Mouse (Mus musculus): ENCODE measurements at regions not wholly inside any gene's neighbourhood (a gene's known extent, or its start where the extent isn't known, plus 50 kb on each side); places are given as distances from the start of the nearest gene placed in this dataset.

DNA sequence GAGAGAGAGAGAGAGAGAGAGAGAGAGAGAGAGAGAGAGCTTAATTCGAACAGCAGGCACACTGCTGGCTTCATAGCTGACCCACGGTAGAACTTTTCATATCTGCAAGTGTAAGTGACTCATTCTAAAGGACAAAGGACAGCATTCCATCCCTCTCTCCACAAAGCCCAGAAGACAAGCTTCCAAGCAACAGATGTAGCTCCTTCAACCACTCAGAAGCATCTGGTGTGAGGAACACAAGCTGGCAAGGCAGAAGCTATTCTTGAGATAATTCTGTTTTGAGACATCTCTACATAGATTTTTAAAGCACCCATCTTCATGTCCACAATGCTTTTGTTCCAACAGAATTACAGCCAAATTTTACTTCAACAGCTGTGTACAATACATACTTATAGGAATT lies 294.2 kb upstream of the Gria1 start:
- intact Hi-C loops (cut with DNase I): no loop called here
- DNase-seq: peak in 1 of 2 experiments; percentile 4

DNA sequence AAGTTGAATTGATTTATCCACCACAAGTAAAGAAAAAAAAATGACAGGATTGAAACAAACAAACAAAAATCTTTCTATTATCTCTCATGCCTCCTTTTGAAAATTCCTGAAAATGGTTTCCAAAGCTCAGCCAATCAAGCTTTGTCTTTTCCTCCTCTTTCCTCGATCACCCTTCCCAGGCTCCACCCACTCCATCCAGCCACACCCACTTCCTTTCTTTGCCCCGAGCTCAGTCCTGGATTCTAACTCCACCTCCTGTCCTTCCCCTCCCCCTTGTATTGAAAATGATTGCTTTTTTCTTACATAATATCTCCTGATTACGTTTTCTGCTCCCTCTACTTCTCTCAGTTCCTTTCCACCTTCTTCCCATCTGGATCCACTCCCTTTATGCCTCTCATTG lies 286.0 kb upstream of the Gria1 start:
- intact Hi-C loops (cut with DNase I): no loop called here
- DNase-seq: no peak

GRCm38 (mm10) chr11:56726161-56726560 lies 285.0 kb upstream of the Gria1 start:
- intact Hi-C loops (cut with DNase I): no loop called here
- DNase-seq: no peak

DNA sequence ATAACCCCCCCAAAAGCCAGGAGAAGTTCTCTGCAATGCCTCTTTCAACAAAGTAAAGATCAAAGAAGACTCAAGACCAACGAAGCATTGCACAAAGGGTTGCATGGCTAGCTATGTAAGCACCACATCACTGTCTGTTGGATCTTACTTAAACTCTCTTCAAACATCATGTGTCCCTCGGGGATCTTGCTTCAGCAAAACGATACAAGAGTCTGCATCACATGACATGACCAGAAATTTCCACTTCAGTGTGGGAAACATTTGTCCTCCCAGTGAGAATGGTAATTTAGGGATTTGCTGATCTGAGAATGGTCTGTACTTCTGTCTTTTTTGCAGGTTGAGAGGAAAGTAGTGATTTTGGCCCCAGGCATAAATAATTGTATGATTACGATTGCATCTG lies 283.6 kb upstream of the Gria1 start:
- intact Hi-C loops (cut with DNase I): no loop called here
- DNase-seq: peak in 1 of 2 experiments; percentile 10

GRCm38 (mm10) chr11:56728204-56729002 lies 282.8 kb upstream of the Gria1 start:
- DNase-seq: peak; percentile 25 to 40
- intact Hi-C loops (cut with DNase I): no loop called here

DNA sequence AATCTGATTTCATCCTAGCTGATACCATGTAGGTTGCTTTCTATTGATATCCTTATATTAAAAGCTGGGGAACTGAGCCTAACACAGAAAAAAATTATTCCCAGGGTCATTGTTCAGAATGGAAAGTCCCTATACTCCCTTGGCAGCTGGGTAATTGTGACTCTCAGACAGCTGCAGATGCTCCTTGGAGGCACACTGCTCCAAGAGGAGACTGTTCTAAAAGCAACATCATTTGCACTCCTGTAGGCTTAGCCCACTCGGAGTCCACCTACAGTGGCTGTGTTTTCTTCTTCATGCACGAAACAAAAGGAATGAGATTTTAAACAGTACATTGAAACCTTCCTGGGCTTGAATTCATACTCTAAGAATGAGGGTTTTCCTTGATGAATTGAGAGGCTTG lies 269.3 kb upstream of the Gria1 start:
- intact Hi-C loops (cut with DNase I): no loop called here
- DNase-seq: no peak

DNA sequence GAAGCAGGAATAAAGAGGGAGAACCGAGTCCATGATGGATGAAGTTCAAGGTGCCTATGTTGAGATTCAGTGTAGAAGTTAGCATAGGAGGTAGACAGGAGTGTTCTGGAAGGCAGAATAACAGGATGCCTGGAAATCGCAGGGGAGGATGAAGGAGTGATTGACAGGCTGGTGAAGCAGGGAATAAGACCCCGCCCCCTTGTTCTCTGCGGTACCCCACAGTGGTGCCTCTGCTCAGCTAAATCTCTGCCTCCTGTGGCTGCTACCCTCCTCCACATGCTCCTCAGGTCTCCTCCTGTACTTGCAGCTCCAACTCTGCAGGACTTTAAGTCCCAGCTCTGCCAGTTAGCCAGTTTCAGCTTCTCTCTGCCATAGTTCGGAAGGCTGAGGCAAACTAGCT lies 261.2 kb upstream of the Gria1 start:
- DNase-seq: no peak
- intact Hi-C loops (cut with DNase I): no loop called here

- no peak for DNase-seq
- intact Hi-C loops (cut with DNase I): no loop called here
These were observed 260.5 kb upstream of the Gria1 start for GRCm38 (mm10) chr11:56750639-56751038.

DNA sequence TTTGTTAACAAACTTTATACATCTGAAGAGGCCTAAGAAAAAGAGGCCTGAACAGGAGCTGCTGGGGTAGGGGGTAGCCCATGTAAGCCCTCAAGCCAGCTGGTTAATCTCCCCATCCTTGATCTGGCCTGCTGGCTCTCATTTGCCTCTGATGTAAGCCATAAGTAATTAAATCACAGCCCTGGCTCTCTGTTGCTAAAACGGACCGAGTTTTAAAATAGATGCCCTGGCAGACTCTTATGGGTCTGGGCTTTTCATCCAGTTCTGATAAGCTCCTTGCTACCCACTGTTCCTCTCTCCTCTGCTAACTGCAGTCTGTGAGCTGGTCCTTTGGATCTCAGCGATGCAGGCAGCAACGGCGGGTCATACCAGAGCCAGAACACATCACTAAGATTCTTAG lies 259.3 kb upstream of the Gria1 start:
- DNase-seq: peak; percentile 25 to 47
- intact Hi-C loops (cut with DNase I): loop anchor here (2.0 kb wide), 1 partner anchor 109 kb away; no protein-coding TSS in a partner anchor

- intact Hi-C loops (cut with DNase I): loop anchor here (2.0 kb wide), 1 partner anchor 107 kb away; no protein-coding TSS in a partner anchor
These were observed 257.5 kb upstream of the Gria1 start for GRCm38 (mm10) chr11:56753699-56754098.

GRCm38 (mm10) chr11:56760474-56760873 lies 250.7 kb upstream of the Gria1 start:
- intact Hi-C loops (cut with DNase I): no loop called here
- DNase-seq: no peak

More at GRCm38 (mm10) chr11:56753699-56754098, 257.5 kb upstream of the Gria1 start:
- no peak for DNase-seq

DNA sequence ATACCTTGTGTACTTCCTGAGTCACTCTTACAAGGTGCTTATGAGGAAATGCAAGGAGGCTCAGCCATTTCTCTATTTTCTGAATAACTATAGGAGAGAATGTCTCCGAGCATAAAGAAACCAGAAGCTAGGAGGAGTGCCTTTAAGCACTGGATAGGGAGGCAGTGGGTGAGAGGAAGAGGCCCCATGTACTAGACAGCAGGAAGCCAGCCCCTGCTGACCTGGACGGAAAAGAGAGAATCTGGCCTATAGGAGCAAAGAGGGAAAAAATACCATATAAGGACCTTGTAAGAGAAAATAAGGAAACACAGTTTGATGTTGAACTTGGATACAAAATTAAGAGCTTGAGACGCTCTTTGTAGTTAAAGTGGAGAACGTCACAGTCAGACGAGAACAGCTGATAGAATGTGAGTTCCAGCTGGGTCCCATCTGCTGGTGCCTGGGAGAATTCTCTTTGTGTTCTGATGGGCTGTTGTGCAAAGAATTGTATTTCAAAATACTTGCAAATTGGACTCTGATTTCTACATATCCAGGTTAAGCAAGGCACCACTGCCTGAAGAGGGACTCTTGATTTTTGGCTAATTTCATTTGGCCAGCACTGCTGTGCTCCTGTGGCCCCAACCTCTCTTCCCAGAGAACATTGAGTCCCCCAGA lies 248.6 kb upstream of the Gria1 start:
- intact Hi-C loops (cut with DNase I): no loop called here

GRCm38 (mm10) chr11:56767424-56767823 lies 243.8 kb upstream of the Gria1 start:
- intact Hi-C loops (cut with DNase I): no loop called here

More for the DNA sequence above, 248.6 kb upstream of the Gria1 start:
- DNase-seq: peak; percentile 43 to 51

GRCm38 (mm10) chr11:56786351-56786750 lies 224.8 kb upstream of the Gria1 start:
- DNase-seq: no peak
- intact Hi-C loops (cut with DNase I): no loop called here

More at GRCm38 (mm10) chr11:56767424-56767823, 243.8 kb upstream of the Gria1 start:
- no peak for DNase-seq

- intact Hi-C loops (cut with DNase I): no loop called here
These were observed 218.5 kb upstream of the Gria1 start for GRCm38 (mm10) chr11:56792691-56793090.

GRCm38 (mm10) chr11:56807314-56807713 lies 203.9 kb upstream of the Gria1 start:
- intact Hi-C loops (cut with DNase I): no loop called here
- DNase-seq: no peak

More at GRCm38 (mm10) chr11:56792691-56793090, 218.5 kb upstream of the Gria1 start:
- DNase-seq: no peak

- no peak for DNase-seq
- intact Hi-C loops (cut with DNase I): no loop called here
These were observed 201.0 kb upstream of the Gria1 start for GRCm38 (mm10) chr11:56810141-56810540.

- DNase-seq: peak; percentile 6 to 23
- intact Hi-C loops (cut with DNase I): no loop called here
These were observed 199.1 kb upstream of the Gria1 start for GRCm38 (mm10) chr11:56812121-56812520.

- intact Hi-C loops (cut with DNase I): no loop called here
- DNase-seq: peak; percentile 10 to 19
These were observed 187.7 kb upstream of the Gria1 start for GRCm38 (mm10) chr11:56823471-56823870.

GRCm38 (mm10) chr11:56827499-56827898 lies 183.7 kb upstream of the Gria1 start:
- DNase-seq: no peak
- intact Hi-C loops (cut with DNase I): no loop called here

- DNase-seq: peak; percentile 86 to 89
- intact Hi-C loops (cut with DNase I): no loop called here
These were observed 148.5 kb upstream of the Gria1 start for GRCm38 (mm10) chr11:56862649-56863048.

DNA sequence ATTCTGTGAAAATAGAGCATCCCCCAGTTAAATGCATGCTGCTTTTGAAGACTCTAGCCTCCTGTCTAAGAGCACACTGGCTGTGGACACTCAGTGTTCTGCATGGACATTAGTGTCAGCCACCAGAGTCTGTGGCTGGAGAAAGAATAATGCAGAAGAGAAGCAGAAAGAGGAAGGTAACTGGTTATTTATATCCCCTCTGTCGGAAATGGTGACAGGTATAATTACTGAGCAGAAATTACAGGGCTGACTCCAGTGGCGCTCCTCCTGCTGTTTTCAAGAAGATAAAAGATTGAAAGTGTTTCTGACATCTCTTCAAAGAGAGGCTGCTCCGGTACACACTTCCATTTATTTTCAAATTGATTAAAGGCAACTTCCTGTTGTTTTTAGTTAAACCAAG lies 139.5 kb upstream of the Gria1 start:
- DNase-seq: no peak
- intact Hi-C loops (cut with DNase I): no loop called here

All from heart, postnatal 10 days (tissue).